Mouse (Mus musculus): Measurements from ENCODE around the gene Slc43a1. TPM values are rescaled to one million over a fixed set of nuclear protein-coding genes. Genes with fewer than 3 reads are reported as not detected.

The Slc43a1 gene
- polyA plus RNA-seq, 1 experiment, result 4.4 TPM

- Histone ChIP-seq H3K27ac (ENCODE audit: insufficient read depth, low read depth, low read length) (peak overlapping the region; percentile 75), H3K4me3 (ENCODE audit: low read depth, low read length) (peak overlapping the region; percentile 89), H3K27me3 (ENCODE audit: control insufficient read depth, insufficient read depth, low read length) (no peaks in the 10 kb centered on the region), H3K4me1 (ENCODE audit: control insufficient read depth, insufficient read depth, insufficient read length, low read length) (peaks cover 9% of the 10 kb centered on the region), H3K36me3 (ENCODE audit: control insufficient read depth, insufficient read depth, low read length) (peaks cover 6% of the 10 kb centered on the region; the same call in 1 of the 2 replicates)
- 1% methylated on average over 29 of the region's 29 CpGs for WGBS
- TF ChIP-seq CTCF (IDR thresholded peaks at IDR 0.05; ENCODE audit: extremely low read depth, insufficient read length, insufficient replicate concordance, low read depth, low read length) (no peak), POLR2A (IDR thresholded peaks at IDR 0.05; ENCODE audit: low read depth, low read length) (peak; percentile 15; the same call in 1 of the 2 replicates)
These were observed 11.2 kb upstream of the Slc43a1 start for GRCm38 (mm10) chr2:84827283-84827920.

GRCm38 (mm10) chr2:84831666-84832391, 6.8 kb upstream of the Slc43a1 start:
- peaks cover 3% of the 10 kb centered on the region; the same call in 1 of the 2 replicates for H3K4me1 ChIP-seq (ENCODE audit: control insufficient read depth, insufficient read depth, insufficient read length, low read length)
- peaks cover 6% of the 10 kb centered on the region; the same call in 1 of the 2 replicates for H3K36me3 ChIP-seq (ENCODE audit: control insufficient read depth, insufficient read depth, low read length)
- WGBS, result 28% methylated on average over 10 of the region's 10 CpGs
- peak overlapping the region; percentile 13; the same call in 1 of the 2 replicates for H3K27ac ChIP-seq (ENCODE audit: insufficient read depth, low read depth, low read length)
- no peak overlapping the region for H3K4me3 ChIP-seq (ENCODE audit: low read depth, low read length)
- H3K27me3 ChIP-seq (ENCODE audit: control insufficient read depth, insufficient read depth, low read length), result no peaks in the 10 kb centered on the region
- peak; percentile 96 for TF ChIP-seq CTCF (IDR thresholded peaks at IDR 0.05; ENCODE audit: extremely low read depth, insufficient read length, insufficient replicate concordance, low read depth, low read length)
- no peak for TF ChIP-seq POLR2A (IDR thresholded peaks at IDR 0.05; ENCODE audit: low read depth, low read length)

GRCm38 (mm10) chr2:84837107-84837506, 1.5 kb upstream of the Slc43a1 start:
- peaks cover 16% of the 10 kb centered on the region for H3K4me1 ChIP-seq (ENCODE audit: control insufficient read depth, insufficient read depth, insufficient read length, low read length)
- H3K27ac ChIP-seq (ENCODE audit: insufficient read depth, low read depth, low read length), result no peak overlapping the region; the same call in 1 of the 2 replicates
- 28% methylated on average over 8 of the region's 8 CpGs for WGBS
- TF ChIP-seq POLR2A (IDR thresholded peaks at IDR 0.05; ENCODE audit: low read depth, low read length), result no peak
- H3K27me3 ChIP-seq (ENCODE audit: control insufficient read depth, insufficient read depth, low read length), result peaks cover 29% of the 10 kb centered on the region
- H3K4me3 ChIP-seq (ENCODE audit: low read depth, low read length), result no peak overlapping the region
- no peaks in the 10 kb centered on the region for H3K36me3 ChIP-seq (ENCODE audit: control insufficient read depth, insufficient read depth, low read length)

GRCm38 (mm10) chr2:84837817-84838592, 645 bp upstream of the Slc43a1 start:
- H3K36me3 ChIP-seq (ENCODE audit: control insufficient read depth, insufficient read depth, low read length), result no peaks in the 10 kb centered on the region
- 29% methylated on average over 9 of the region's 9 CpGs for WGBS
- no peak for TF ChIP-seq CTCF (IDR thresholded peaks at IDR 0.05; ENCODE audit: extremely low read depth, insufficient read length, insufficient replicate concordance, low read depth, low read length)
- TF ChIP-seq POLR2A (IDR thresholded peaks at IDR 0.05; ENCODE audit: low read depth, low read length), result no peak
- H3K27me3 ChIP-seq (ENCODE audit: control insufficient read depth, insufficient read depth, low read length), result peaks cover 29% of the 10 kb centered on the region
- no peak overlapping the region for H3K4me3 ChIP-seq (ENCODE audit: low read depth, low read length)
- H3K27ac ChIP-seq (ENCODE audit: insufficient read depth, low read depth, low read length), result no peak overlapping the region
- peaks cover 16% of the 10 kb centered on the region for H3K4me1 ChIP-seq (ENCODE audit: control insufficient read depth, insufficient read depth, insufficient read length, low read length)

GRCm38 (mm10) chr2:84838993-84839980, 637 bp downstream of the Slc43a1 start:
- peaks cover 16% of the 10 kb centered on the region for H3K4me1 ChIP-seq (ENCODE audit: control insufficient read depth, insufficient read depth, insufficient read length, low read length)
- no peaks in the 10 kb centered on the region for H3K36me3 ChIP-seq (ENCODE audit: control insufficient read depth, insufficient read depth, low read length)
- WGBS, result 2% methylated on average over 47 of the region's 47 CpGs
- peak overlapping the region; percentile 64 for H3K4me3 ChIP-seq (ENCODE audit: low read depth, low read length)
- H3K27ac ChIP-seq (ENCODE audit: insufficient read depth, low read depth, low read length), result no peak overlapping the region
- peaks cover 29% of the 10 kb centered on the region for H3K27me3 ChIP-seq (ENCODE audit: control insufficient read depth, insufficient read depth, low read length)
- TF ChIP-seq CTCF (IDR thresholded peaks at IDR 0.05; ENCODE audit: extremely low read depth, insufficient read length, insufficient replicate concordance, low read depth, low read length) (no peak), POLR2A (IDR thresholded peaks at IDR 0.05; ENCODE audit: low read depth, low read length) (no peak)

- TF ChIP-seq CTCF (IDR thresholded peaks at IDR 0.05; ENCODE audit: extremely low read depth, insufficient read length, insufficient replicate concordance, low read depth, low read length) (no peak), POLR2A (IDR thresholded peaks at IDR 0.05; ENCODE audit: low read depth, low read length) (no peak)
- peaks cover 29% of the 10 kb centered on the region for H3K27me3 ChIP-seq (ENCODE audit: control insufficient read depth, insufficient read depth, low read length)
- peak overlapping the region; percentile 64 for H3K4me3 ChIP-seq (ENCODE audit: low read depth, low read length)
- peaks cover 16% of the 10 kb centered on the region for H3K4me1 ChIP-seq (ENCODE audit: control insufficient read depth, insufficient read depth, insufficient read length, low read length)
- WGBS, result 2% methylated on average over 54 of the region's 54 CpGs
- no peak overlapping the region for H3K27ac ChIP-seq (ENCODE audit: insufficient read depth, low read depth, low read length)
- no peaks in the 10 kb centered on the region for H3K36me3 ChIP-seq (ENCODE audit: control insufficient read depth, insufficient read depth, low read length)
These were observed 1.5 kb downstream of the Slc43a1 start for GRCm38 (mm10) chr2:84840016-84840747.
